Mouse (Mus musculus) retina, postnatal 1 day (tissue): ENCODE data around the gene Alg3.

Source experiments
- DNase-seq: peaks from one replicate; pipeline ENCODE4 v3.0.0-alpha.2; 2012

Alg3 gene

DNA sequence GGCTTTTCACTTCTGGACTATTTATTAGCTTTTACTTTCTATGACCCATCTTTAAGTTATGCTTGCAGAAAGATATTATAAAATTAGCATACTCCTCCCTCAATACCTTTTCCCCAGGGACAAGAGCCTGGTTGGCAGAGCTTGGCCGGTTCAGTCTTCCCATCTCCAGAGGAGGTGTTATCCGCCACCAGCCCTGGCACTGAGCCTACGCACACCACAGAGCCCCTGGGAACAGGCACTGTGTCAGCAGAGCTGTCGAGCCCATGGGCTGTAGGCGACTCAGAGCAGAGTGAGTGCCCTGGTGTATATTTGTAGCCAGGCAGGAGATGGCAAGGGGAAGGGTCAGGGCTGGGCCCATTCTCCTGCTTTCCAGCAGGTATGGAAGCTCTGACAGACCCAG lies 11.0 kb downstream of the Alg3 start:
- DNase-seq: no peak

- no peak for DNase-seq
These were observed 14.7 kb downstream of the Alg3 start for GRCm38 (mm10) chr16:20596687-20597441.

DNA sequence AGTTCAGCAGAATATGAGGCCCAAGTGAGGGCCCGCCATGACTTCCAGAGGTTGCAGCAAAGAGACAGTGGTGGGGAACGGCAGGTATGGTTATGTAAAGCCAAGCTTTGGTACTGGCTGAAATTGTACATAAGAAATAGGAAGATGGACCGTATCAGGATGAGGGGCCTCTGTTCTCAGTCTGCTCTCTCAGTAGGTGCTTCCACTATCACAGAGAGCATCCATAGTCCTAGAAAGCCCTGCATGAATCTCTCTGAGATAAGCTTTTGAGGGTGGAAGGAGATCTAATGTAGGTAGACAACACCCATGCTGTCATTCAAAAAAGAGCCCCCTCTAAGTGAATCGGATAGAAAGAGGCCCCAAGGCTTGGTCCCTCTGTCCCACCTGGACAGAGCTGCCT lies 15.8 kb downstream of the Alg3 start:
- no peak for DNase-seq

DNA sequence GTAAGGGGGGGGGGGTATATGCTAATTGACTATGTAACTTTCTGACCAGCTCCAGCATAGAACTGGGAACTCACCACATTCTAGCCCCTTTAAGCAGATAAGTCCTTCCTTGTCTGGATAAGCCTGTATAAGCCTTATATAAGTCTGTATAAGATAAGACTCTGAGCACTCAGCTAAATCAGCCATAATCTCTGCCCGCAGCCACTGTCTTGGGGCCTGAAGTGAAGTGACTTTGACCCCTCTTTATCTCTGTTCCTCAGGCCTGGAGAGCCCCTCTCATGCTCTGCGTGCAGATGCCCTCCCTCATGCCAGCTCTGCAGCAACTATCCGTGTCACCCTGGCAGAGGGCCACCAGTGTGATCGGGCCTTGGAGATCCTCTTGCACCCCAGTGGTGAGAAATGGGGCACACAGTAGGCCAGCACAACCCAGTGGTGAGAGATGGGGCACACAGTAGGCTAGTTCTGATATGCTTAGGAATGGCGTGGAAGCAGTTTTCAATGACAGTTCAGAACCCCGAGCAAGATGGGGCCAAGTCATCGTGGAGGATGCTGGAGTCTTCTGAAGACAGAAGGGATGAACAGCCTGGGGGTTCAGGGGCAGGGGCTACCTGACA lies 16.4 kb downstream of the Alg3 start:
- DNase-seq: peak; percentile 58

DNA sequence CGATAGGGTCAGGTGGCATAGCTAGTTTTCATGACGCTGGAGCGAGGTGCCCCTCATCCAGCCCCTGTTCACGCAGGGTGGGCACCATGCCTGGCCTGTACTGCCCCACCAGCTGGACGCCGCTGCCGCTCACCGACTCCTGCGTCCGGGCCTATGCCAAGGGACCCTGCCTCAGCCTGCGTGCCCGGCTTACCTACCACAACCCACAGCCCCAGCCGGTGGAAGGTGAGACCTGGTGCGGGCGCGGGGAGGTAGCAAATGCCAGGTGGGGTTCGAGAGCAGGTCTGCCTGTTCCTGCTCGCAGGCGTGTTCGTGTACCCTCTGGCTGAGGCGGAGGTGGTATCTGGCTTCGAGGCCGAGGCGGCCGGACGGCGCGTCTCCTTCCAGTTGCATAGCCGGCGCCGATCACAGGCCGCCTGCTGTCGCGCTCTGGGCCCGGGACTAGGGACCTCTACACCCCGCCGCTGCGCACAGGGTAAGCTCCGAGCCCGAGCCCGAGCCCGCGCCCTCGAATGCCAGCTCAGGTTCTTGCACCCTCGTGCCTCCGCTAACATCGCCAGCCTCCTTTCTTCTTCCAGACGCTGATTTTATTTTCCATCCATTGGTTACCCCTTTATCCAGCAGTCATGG lies 20.3 kb downstream of the Alg3 start:
- peak; percentile 25 for DNase-seq

- DNase-seq: no peak
These were observed 20.9 kb downstream of the Alg3 start for GRCm38 (mm10) chr16:20590680-20591038.

GRCm38 (mm10) chr16:20589939-20590679 lies 21.4 kb downstream of the Alg3 start:
- DNase-seq: peak; percentile 69

DNA sequence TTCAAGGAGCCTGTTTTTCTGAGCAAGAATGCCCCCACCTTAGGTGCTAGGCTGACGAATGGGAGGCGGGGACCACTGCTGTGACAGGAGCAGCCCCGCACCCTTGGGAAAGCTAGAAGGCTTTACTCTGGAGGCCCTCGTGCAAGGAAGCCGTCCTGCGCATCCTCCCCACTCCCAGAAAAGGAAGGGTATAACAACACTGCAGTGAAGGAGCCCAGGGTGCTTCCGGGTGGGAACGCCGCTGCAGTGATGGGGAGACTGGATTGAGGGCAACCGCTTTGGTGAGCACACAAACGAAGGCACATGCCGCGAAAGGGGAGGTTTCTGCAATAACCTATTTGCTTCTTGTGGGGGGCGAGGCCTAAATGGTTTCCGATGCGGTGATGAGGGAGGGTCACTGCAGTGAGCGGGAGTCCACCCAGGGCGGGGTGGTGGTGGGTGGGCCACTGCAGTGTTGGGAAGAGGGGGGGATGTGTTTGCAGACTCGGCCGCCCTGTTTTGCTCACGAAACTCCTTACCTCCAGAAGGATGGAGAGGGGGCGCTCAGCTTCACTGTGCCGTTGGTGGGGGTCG lies 22.1 kb downstream of the Alg3 start, which contains the start of gene Vwa5b2:
Vwa5b2 (plus strand) TSS at position 106 of the 573 bp plus-strand sequence.
- peak; percentile 59 for DNase-seq

DNA sequence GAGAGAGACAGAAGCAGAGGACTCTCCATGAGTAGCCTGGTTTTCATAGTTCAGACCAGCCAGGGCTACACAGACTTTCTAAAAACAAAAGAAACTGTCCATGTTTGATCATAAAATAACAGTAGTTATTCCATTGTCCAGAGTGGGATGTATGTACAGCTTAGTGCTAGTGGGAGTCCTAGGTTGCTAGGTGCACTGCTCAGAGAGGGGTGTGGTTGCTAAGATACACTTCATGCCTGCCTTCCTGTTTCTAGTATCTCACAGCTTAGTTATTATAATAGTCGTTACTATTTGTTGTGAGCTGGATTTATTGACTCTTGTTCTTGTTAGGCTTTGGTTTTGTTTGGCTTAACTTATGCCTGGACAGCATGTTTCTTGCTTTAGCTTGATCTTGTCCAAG lies 46.5 kb downstream of the Alg3 start:
- DNase-seq: no peak

DNA sequence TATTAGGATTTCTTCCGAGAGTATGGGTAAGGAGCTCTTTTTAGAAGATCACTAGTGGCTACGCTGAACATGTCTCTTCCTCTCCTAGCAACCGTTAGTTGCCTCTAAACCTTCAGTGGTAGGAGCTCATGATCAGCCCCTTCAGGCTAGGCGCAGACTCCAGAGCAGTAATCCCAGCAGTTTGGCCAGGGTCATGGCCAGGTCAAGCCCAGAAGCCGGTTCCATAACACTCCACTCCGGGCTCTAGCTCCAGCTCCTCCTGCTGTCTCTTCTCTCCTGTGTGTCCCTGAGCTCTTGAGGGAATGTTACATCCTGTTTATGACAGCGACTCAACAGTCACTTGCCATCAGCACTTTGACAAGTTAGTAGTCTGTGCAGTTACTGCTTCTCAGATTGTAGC lies 54.2 kb downstream of the Alg3 start:
- DNase-seq: no peak
